Mouse (Mus musculus) stomach, embryonic 16.5 days (tissue): Measurements from ENCODE around the gene Ppp1r27. TPM values are rescaled to one million over a fixed set of nuclear protein-coding genes. Genes with fewer than 3 reads are reported as not detected.

Source experiments
- ATAC-seq: fragments of 200-750 bp; cut with Nextera tagmentation; 2 replicates; pipeline ENCODE4 v1.8.0; 2017; ENCODE audit warnings: moderate number of reproducible peaks, moderate TSS enrichment; ENCODE audit not compliant: insufficient read depth, low FRiP score
- H3K27ac ChIP-seq: fragments of 300-500 bp; sonication (generic); 2 replicates; pipeline ENCODE4 v1.5.1; 2014; ENCODE audit warnings: low read length
- H3K27me3 ChIP-seq: fragments of 300-500 bp; sonication (generic); 2 replicates; pipeline ENCODE4 v1.6.1; 2014; ENCODE audit warnings: low read length, control low read depth, mixed read lengths; ENCODE audit not compliant: control insufficient read depth, insufficient read depth
- H3K36me3 ChIP-seq: fragments of 300-500 bp; sonication (generic); 2 replicates; pipeline ENCODE4 v1.6.1; 2014; ENCODE audit warnings: low read length; ENCODE audit not compliant: control insufficient read depth, insufficient read depth
- H3K4me1 ChIP-seq: fragments of 300-500 bp; sonication (generic); 2 replicates; pipeline ENCODE4 v1.6.1; 2014; ENCODE audit warnings: low read length, control low read depth, mixed read lengths; ENCODE audit not compliant: control insufficient read depth, insufficient read depth
- H3K4me2 ChIP-seq: fragments of 300-500 bp; sonication (generic); 2 replicates; pipeline ENCODE4 v1.6.1; 2014; ENCODE audit warnings: low read depth, low read length, mixed read lengths
- H3K4me3 ChIP-seq: fragments of 300-500 bp; sonication (generic); replicated peaks from 2 replicates; pipeline ENCODE4 v1.5.1; 2014; ENCODE audit warnings: mild to moderate bottlenecking, low read length
- H3K9ac ChIP-seq: fragments of 300-500 bp; sonication (generic); 2 replicates; pipeline ENCODE4 v1.6.1; 2014; ENCODE audit warnings: low read length
- H3K9me3 ChIP-seq: fragments of 300-500 bp; sonication (generic); replicated peaks from 2 replicates; pipeline ENCODE4 v1.6.1; 2016; ENCODE audit warnings: low read length, control low read depth; ENCODE audit not compliant: control insufficient read depth
- WGBS: fragments of 180-500 bp; shearing (Covaris S2); extraction: QIAGEN DNeasy Blood & Tissue Kit; methylation state at CpG from one replicate; pipeline ENCODE4 v1.1.7; 2014; 5-methylcytosine and 5-hydroxymethylcytosine counted together
- polyA plus RNA-seq: library from polyadenylated mRNA; unstranded; fragments of >200 nt; fragmentation: Nextera tagmentation; extraction: Ambion mirVana; gene quantifications from 2 replicates; pipeline ENCODE4 v1.2.1, GENCODE M21; 2015

Gene Ppp1r27
- polyA plus RNA-seq, 1 experiment from 2014 or later, result 2.9 TPM

DNA sequence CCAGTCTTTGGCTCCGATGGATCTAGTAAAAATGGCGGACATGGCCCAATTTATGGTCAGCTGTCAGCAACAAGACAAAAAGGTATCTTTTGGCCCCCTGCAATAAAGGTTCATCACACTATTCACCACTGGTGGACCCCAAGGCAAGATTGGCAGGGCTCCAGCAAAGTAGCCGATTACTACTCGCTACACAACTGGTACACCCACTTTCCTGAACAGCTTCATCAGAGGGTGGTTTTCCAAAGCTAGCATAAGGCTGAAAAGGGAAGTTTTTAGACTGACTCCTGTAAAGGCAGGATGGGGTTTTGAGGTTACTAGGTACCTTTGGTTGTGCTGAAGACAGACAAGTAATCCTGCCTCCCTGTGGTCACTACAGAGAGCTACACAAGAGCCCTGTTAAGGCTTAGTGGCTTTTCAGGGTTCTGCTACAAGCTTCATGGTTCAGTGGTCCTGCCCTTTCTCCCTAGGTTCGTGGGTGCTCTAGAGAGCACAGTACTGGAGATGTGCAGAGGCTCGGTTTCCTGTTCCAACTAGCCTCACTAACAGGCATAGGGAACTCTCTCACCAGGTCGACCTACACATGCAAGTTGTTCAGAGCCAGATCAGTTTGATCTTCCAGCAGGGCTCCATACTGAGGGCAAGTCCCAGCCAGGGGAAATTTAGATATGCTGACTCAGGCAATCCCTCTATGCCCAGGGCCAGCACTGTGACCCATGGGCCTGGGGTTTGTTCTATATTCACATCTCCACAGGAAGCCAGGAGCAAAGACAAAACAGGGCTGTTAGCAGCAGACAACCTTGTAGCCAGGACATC is 26.5 kb upstream of the Ppp1r27 start:
- no peaks in the 10 kb centered on the region for H3K9me3 ChIP-seq
- H3K27ac ChIP-seq, result no peak overlapping the region
- peaks cover 21% of the 10 kb centered on the region for H3K36me3 ChIP-seq
- no peak for ATAC-seq
- H3K9ac ChIP-seq, result no peak overlapping the region; the same call in 1 of the 2 replicates
- peaks cover 28% of the 10 kb centered on the region for H3K4me1 ChIP-seq
- WGBS, result 83% methylated on average over 7 of the region's 7 CpGs
- no peak overlapping the region for H3K4me2 ChIP-seq
- H3K4me3 ChIP-seq, result no peak overlapping the region
- no peaks in the 10 kb centered on the region for H3K27me3 ChIP-seq

DNA sequence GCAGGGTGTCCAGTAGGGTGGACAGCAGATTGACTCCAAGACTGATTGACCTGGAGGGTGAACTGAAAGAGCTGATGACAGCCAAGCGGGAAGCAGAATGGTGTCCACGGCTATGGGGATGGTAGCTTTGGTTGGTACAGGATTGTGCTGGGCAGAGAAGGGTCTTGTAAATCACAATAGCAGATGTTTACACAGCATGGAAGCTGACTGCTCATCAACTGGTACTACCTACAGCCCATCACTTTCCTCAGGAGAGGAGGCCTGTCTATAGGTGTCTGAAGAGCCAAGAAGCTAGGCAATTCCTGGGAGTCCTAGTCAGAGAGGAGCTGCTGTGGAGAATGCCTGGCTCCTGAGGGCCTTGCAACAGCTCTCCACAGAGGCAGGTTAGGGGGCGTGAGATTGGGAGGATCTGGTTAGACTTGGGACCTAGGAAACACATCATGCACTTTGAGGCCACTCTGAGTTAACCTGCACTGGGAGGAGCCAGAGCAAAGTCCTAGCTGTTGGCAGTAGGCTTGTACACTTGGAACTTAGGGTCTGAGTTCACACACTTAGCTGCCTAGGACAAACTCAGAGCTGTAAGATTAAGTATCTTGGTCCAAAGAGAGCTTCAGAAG is 25.5 kb upstream of the Ppp1r27 start:
- WGBS, result 76% methylated on average over 3 of the region's 3 CpGs
- H3K9ac ChIP-seq, result no peak overlapping the region; the same call in 1 of the 2 replicates
- no peak overlapping the region for H3K4me3 ChIP-seq
- H3K36me3 ChIP-seq, result peaks cover 21% of the 10 kb centered on the region
- ATAC-seq, result no peak
- H3K9me3 ChIP-seq, result no peaks in the 10 kb centered on the region
- peaks cover 26% of the 10 kb centered on the region for H3K4me1 ChIP-seq
- no peak overlapping the region for H3K4me2 ChIP-seq
- 0 out of 2 replicates have a peak overlapping the region, but pooled peaks have one; percentile 17 for H3K27ac ChIP-seq
- H3K27me3 ChIP-seq, result no peaks in the 10 kb centered on the region

DNA sequence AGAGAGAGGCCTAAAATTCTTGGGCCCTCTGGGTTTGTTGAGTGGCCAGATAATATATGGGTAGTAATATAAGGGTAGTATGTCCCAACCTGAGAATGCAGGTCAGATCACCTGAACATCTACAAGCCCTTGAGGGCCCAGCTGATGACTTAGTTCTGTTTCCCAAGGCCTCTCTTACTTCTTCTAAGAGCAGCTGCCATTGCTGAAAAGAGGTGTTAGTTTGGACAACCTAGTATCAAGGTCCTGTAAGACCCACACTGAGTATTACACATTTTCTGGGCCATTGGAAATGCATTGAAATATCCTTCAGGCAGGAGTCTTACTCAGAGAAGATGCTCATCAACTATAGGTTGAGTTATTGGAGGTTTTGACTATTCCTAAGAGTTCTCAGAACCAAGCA is 25.0 kb upstream of the Ppp1r27 start:
- 0 out of 2 replicates have a peak overlapping the region, but pooled peaks have one; percentile 17 for H3K27ac ChIP-seq
- H3K4me1 ChIP-seq, result peaks cover 32% of the 10 kb centered on the region
- no peak overlapping the region for H3K4me2 ChIP-seq

DNA sequence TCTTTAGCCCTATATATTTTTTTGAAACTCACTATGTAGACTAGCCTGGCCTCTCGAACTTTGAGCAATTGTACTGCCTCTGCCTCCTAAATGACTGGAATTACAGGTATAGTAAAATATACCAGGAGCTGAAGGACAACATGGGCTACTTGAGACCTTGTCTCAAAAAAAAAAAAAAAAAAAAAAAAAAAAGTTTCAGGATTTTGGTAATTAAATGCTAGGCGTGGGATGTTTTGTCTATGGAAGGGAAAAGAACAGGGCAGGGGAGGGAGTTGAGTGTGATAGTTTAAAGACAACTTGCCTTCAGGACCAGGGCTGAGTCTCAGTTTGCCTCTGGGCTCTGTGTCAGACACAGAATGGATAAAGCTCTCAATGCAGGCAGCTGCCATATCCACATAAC is 24.1 kb upstream of the Ppp1r27 start:
- Histone ChIP-seq H3K36me3 (peaks cover 31% of the 10 kb centered on the region), H3K4me2 (0 out of 2 replicates have a peak overlapping the region, but pooled peaks have one; percentile 87), H3K9ac (no peak overlapping the region), H3K4me3 (no peak overlapping the region), H3K9me3 (no peaks in the 10 kb centered on the region), H3K4me1 (peaks cover 29% of the 10 kb centered on the region), H3K27ac (no peak overlapping the region), H3K27me3 (no peaks in the 10 kb centered on the region)
- WGBS, result 79% methylated on average over 2 of the region's 2 CpGs
- no peak for ATAC-seq

More for the DNA sequence above, 25.0 kb upstream of the Ppp1r27 start:
- peaks cover 22% of the 10 kb centered on the region for H3K36me3 ChIP-seq
- H3K27me3 ChIP-seq, result no peaks in the 10 kb centered on the region
- ATAC-seq, result no peak
- no peak overlapping the region for H3K9ac ChIP-seq
- H3K9me3 ChIP-seq, result no peaks in the 10 kb centered on the region
- no peak overlapping the region for H3K4me3 ChIP-seq

DNA sequence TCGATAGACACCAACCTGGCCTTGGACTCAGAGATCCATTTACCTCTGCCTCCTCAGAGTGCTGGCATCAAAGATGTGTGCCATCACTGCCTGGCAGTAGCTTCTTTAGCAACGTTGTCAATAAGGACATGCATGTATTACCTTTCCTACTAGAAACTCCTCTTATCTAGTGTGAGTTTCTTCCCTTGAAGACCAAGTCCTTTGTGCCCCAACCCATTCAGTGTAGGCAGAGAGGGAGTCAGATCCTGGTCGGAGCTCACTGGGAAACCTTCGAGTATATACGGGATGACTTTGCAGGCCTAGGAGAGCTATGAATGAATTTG is 23.3 kb upstream of the Ppp1r27 start:
- Histone ChIP-seq H3K27me3 (no peaks in the 10 kb centered on the region), H3K4me2 (peak overlapping the region; percentile 87), H3K27ac (peak overlapping the region; percentile 34; the same call in 1 of the 2 replicates), H3K36me3 (peaks cover 30% of the 10 kb centered on the region), H3K4me3 (peak overlapping the region; percentile 98), H3K9ac (peak overlapping the region; percentile 77), H3K9me3 (no peaks in the 10 kb centered on the region), H3K4me1 (peaks cover 21% of the 10 kb centered on the region)
- 29% methylated on average over 5 of the region's 5 CpGs for WGBS
- ATAC-seq, result no peak

DNA sequence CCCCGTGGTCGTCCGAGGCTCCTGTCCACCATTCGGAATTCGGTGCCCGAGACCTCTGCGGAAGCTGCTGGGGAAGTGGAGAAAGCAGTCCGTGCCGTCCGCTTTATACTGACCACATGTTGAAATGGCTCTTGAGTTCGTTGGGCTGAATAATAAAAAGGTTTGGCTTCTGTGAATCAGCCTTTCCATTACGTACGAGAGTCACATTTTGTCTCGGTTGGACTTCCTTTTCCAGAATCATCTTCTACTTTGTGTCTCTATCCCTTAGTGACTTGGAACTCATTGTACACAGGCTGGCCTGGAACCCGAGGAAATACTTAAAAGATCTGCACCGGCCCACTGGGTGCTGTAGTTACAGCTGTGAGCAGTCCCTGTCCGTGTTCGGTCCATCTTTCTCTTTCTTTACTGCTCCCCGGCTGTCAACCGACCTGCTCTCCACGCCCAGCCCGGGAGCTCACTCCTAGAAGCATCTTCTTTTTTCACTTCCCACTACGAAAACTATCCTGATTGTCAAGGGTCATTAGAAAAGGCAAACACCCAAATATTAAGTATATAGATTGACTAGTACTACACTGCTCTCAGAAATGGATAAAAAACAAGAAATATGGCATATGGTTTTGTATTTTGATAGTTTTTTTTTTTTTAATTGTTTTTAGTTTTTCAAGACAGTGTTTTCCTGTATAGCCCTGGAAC is 22.8 kb upstream of the Ppp1r27 start:
- Histone ChIP-seq H3K9ac (peak overlapping the region; percentile 77), H3K27me3 (no peaks in the 10 kb centered on the region), H3K9me3 (no peaks in the 10 kb centered on the region), H3K27ac (peak overlapping the region; percentile 85), H3K4me1 (peaks cover 18% of the 10 kb centered on the region), H3K4me3 (peak overlapping the region; percentile 98), H3K4me2 (peak overlapping the region; percentile 87), H3K36me3 (peaks cover 25% of the 10 kb centered on the region)
- WGBS, result under 1% methylated on average over 23 of the region's 23 CpGs
- no peak for ATAC-seq

DNA sequence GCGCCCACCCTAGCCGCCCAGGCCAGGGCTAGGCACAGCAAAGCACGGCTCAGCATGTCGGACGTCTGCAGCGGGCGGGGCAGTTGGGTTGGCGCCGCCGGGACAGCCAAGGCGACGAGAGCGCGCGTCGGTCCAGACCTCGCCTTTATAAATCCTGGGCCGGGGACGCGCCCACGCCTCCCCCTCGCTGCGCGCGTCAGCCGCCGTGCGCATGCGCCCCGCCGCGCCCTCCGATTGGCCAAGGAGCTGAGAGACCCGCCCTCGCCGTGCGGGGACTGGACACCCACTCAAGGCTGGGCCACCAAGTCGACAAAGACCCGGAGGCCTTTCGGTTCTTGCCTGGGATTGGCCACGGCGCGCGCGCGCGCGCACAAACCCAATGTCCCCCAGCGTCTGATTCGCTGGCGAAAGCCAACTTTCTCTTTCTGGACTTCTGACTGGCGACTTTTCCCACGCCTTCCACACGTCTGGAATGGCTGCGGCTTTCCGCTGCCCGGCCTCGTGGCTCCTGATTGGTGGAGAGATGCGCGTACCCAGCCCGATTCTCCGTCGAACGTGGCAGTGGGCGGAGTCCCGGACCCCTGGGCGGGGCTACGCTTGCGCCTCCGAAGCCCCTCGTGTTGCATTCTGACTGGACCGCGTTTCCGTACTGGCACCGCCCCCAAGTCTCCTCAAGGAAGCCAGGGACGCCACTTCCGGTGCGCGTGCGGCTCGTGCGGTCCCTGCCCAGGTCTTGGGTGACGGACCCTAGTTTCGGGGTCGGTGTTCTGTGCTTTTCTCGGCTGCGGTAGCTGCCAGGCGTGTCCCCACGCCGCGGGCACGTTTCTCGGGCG is 22.0 kb upstream of the Ppp1r27 start, which contains the start of gene P4hb:
Gene P4hb (minus strand): TSS at position 502 of the 833 bp plus-strand sequence.
- Histone ChIP-seq H3K4me3 (peak within 1 kb of the TSS; percentile 98), H3K9ac (peak within 1 kb of the TSS; percentile 95), H3K27me3 (no peaks in the 10 kb centered on the region), H3K27ac (peak within 1 kb of the TSS; percentile 90), H3K4me1 (peaks cover 18% of the 10 kb centered on the region), H3K4me2 (peak within 1 kb of the TSS; percentile 89), H3K9me3 (no peaks in the 10 kb centered on the region), H3K36me3 (peaks cover 17% of the 10 kb centered on the region)
- ATAC-seq, result peak; percentile 96
- under 1% methylated on average over 94 of the region's 94 CpGs for WGBS

DNA sequence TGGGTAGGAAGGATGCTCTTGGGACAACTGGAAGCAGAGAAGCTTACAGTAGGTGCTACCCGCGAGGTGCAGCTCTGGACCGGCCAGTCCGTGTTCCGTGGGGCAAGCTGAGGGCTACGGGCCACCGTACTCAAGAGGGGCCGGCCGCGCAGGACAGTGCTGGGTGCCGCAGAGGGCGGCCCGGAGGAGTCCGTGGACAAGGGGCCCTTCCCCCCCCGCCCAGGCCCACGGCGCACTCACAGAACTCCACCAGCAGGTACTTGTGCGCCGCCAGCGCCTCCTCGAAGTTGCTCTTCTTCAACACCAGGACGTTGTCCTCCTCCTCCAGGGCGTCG is 21.5 kb upstream of the Ppp1r27 start:
- WGBS, result under 1% methylated on average over 22 of the region's 24 CpGs
- Histone ChIP-seq H3K9ac (peak overlapping the region; percentile 95), H3K36me3 (peaks cover 18% of the 10 kb centered on the region), H3K27ac (peak overlapping the region; percentile 90), H3K4me1 (peaks cover 18% of the 10 kb centered on the region), H3K4me2 (peak overlapping the region; percentile 89), H3K4me3 (peak overlapping the region; percentile 98), H3K27me3 (no peaks in the 10 kb centered on the region), H3K9me3 (no peaks in the 10 kb centered on the region)
- ATAC-seq, result peak; percentile 5
